Mouse (Mus musculus): ENCODE results near the gene Slc44a3. TPM values are rescaled to one million over a fixed set of nuclear protein-coding genes. Genes with fewer than 3 reads are reported as not detected.
A peak's percentile ranks its signal among the peaks of the same experiment; 100 is the strongest.

Slc44a3 gene
- polyA plus RNA-seq, 1 experiment from 2014 or later, result 1.1 TPM

DNA sequence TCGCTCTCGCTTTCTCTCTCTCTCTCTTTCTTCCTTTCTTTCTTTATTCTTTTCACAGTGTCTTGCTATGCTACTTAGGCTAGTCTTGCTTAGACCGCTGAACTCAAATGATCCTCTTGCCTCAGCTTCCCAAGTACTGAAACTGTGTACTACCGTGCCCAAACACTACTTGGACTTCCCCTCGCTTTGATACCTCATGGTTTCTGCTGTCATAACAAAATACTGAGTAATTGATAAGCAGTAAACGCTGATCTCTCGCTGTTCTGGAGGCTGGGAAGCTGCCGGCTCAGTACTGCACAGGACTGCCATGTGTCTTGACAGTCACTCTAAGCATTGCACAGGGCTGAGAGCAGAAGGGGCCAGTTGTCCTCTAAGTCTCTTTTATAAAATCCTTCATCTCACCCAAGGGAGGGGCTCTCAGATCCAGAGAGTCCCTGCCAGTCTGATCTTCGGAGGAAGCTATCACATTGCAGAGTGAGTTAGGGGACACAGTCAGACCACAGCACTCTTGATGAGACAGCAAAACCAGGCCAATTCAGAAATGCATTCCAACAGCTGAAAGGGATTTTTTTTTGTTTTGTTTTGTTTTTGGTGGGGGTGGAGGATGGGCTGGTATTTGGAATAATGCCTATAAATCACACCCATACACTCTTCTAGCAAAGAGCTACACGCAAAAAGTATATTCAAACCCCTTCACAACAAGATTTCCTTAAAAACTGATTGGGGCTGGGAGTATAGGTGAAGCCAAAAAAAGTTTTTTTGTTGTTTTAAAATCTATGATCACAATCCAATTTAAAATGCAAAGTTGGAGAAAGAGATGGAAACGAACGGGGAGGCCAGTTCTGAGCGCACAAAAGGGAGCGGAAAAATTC lies 114.6 kb downstream of the Slc44a3 start:
- H3K36me3 ChIP-seq (replicated peaks; ENCODE audit: control insufficient read depth, insufficient read depth), result no peaks in the 10 kb centered on the region
- 40% methylated on average over 14 of the region's 14 CpGs for WGBS
- peak; percentile 17; the same call in 1 of the 2 replicates for ATAC-seq (ENCODE audit: low FRiP score)

DNA sequence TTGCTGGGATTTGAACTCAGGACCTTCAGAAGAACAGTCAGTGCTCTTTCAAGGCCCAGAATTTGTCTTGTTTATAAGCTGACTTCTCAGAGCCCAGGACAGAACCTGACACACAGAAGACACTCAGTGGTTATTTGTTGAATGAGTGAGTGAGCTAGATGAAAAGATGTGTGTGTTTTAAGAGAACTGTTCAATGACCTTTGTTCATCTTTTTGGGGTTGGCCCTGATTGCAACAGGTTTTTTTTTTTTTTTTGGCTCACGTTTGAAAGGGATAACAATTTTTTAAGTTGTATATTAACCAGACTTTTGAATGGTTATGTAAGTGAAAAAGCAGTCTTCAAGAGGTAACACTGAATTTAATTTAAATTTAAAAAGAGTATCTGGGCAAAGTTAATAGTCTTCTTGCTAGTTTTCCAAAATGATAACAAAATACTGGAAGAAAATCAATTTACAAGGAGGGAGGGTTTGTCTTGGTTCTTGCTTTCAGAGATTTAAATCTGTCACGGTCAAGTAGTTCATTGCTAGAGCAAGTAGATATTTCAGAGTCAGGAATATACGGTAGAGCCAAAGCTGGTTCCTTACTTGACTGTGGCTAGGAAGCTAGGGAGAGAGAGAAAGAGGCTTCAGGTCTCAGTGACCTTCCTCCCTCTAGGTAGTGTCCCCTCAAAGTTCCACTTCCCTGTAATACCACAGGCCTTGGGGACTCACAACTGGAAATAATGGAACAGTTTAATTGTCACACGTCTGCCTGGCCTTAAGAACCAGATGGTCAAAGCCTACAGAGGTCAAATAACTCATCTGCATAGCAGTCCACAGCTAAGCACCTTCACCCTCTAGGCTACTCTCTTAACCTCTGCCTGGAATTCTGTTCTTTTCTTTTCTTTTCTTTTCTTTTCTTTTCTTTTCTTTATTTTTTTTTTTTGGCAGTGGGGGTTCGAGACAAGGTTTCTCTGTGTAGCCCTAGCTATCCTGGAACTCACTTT lies 115.7 kb downstream of the Slc44a3 start:
- ATAC-seq (ENCODE audit: low FRiP score), result no peak
- no peaks in the 10 kb centered on the region for H3K27me3 ChIP-seq (ENCODE audit: control insufficient read depth, insufficient read depth, low read length)
- 67% methylated on average over 5 of the region's 5 CpGs for WGBS
- no peak for DNase-seq (ENCODE audit: low spot score)
- no peaks in the 10 kb centered on the region for H3K4me1 ChIP-seq (replicated peaks; ENCODE audit: control insufficient read depth, insufficient read depth, low read length)
- H3K4me3 ChIP-seq (replicated peaks; ENCODE audit: low read length), result no peak overlapping the region
- no peak overlapping the region for H3K27ac ChIP-seq
- no peaks in the 10 kb centered on the region for H3K9me3 ChIP-seq (ENCODE audit: control insufficient read depth, low read length)
- H3K9ac ChIP-seq, result no peak overlapping the region
- no peaks in the 10 kb centered on the region for H3K36me3 ChIP-seq (replicated peaks; ENCODE audit: control insufficient read depth, insufficient read depth)
- H3K4me2 ChIP-seq (replicated peaks), result no peak overlapping the region

More for the DNA sequence above, 114.6 kb downstream of the Slc44a3 start:
- Histone ChIP-seq H3K4me3 (replicated peaks; ENCODE audit: low read length) (no peak overlapping the region), H3K4me2 (replicated peaks) (no peak overlapping the region), H3K4me1 (replicated peaks; ENCODE audit: control insufficient read depth, insufficient read depth, low read length) (no peaks in the 10 kb centered on the region), H3K27me3 (ENCODE audit: control insufficient read depth, insufficient read depth, low read length) (no peaks in the 10 kb centered on the region), H3K9ac (no peak overlapping the region), H3K27ac (no peak overlapping the region), H3K9me3 (ENCODE audit: control insufficient read depth, low read length) (no peaks in the 10 kb centered on the region)
- no peak for DNase-seq (ENCODE audit: low spot score)

DNA sequence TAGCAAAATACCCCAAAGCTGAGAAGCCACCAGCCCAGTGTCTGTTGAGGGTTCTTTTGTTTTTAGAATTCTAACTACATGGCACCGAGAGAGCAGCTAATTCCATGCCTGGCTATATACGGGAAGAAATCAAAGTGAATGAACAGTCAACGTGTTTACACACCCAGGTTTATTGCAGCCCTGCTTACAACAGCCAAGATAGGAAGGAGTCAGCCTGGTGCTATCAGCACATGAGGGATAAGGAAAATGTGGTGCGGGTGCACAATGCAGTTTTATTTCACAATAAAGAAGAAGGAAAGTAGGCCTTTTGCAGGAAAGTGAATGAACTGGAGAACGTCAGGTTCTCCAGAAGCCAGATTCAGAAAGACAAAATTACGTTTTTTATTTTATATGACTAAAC lies 120.8 kb downstream of the Slc44a3 start:
- Histone ChIP-seq H3K9me3 (ENCODE audit: control insufficient read depth, low read length) (no peaks in the 10 kb centered on the region), H3K27me3 (ENCODE audit: control insufficient read depth, insufficient read depth, low read length) (no peaks in the 10 kb centered on the region), H3K4me1 (replicated peaks; ENCODE audit: control insufficient read depth, insufficient read depth, low read length) (no peaks in the 10 kb centered on the region), H3K4me2 (replicated peaks) (no peak overlapping the region), H3K9ac (no peak overlapping the region), H3K36me3 (replicated peaks; ENCODE audit: control insufficient read depth, insufficient read depth) (no peaks in the 10 kb centered on the region), H3K27ac (no peak overlapping the region), H3K4me3 (replicated peaks; ENCODE audit: low read length) (no peak overlapping the region)
- DNase-seq (ENCODE audit: low spot score) (no peak), ATAC-seq (ENCODE audit: low FRiP score) (no peak)
- WGBS, result 86% methylated on average over 6 of the region's 6 CpGs

Other genes starting within 250 kb of the Slc44a3 start
- gene Tmem56, start 249.3 kb downstream of the Slc44a3 start, polyA plus RNA-seq (2014; fragmentation: Nextera tagmentation; extraction: Ambion mirVana), result 4.3 and 5.0 TPM in 2 replicates
- 35.0 and 47.1 TPM in 2 replicates for gene Alg14, start 240.6 kb downstream of the Slc44a3 start, polyA plus RNA-seq (2014; fragmentation: Nextera tagmentation; extraction: Ambion mirVana)
- 436 and 444 TPM in 2 replicates for gene Cnn3, start 105.9 kb downstream of the Slc44a3 start, polyA plus RNA-seq (2014; fragmentation: Nextera tagmentation; extraction: Ambion mirVana)
- not detected in 2 replicates for gene 4930432M17Rik, start 138.4 kb upstream of the Slc44a3 start, polyA plus RNA-seq (2014; fragmentation: Nextera tagmentation; extraction: Ambion mirVana)
- gene F3, start 191.1 kb upstream of the Slc44a3 start, polyA plus RNA-seq (2014; fragmentation: Nextera tagmentation; extraction: Ambion mirVana), result 6.5 and 8.2 TPM in 2 replicates